Mouse (Mus musculus): Measurements from ENCODE around the gene Celf5.
A peak's percentile ranks its signal among the peaks of the same experiment; 100 is the strongest.

DNA sequence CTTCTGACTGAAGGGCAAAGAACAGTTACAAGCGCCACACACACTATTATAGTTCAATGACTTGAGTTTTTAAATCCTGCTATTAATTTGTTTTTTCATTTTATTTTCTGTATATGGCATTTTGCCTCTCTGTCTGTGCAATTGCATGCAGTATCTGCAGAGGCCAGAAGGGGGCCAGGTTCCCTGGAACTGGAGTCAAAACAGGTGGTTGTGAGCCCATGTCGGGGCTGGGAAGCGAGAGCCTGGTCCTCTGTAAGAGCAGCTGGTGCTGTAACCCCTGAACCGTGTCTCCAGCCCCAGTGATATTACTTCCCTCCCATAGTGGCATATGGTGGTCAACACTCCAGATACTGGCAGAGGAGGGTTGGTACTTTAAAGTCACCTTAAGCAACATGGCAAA is 36.0 kb upstream of the Celf5 start:
- TF ChIP-seq CTCF (IDR thresholded peaks at IDR 0.05; ENCODE audit: extremely low read depth, insufficient read length, insufficient replicate concordance, low read depth, low read length) (peak; percentile 58; the same call in 1 of the 2 replicates), POLR2A (IDR thresholded peaks at IDR 0.05; ENCODE audit: low read depth, low read length) (no peak)

Measured in small intestine, adult 2 months (tissue).